Mouse (Mus musculus) thymus, postnatal 14 days (tissue): ENCODE measurements around the gene Lsm4.
A peak's percentile ranks its signal among the peaks of the same experiment; 100 is the strongest.

Experiments
- DNase-seq: peaks from one replicate; pipeline ENCODE4 v3.0.0; 2021

Gene Lsm4

GRCm38 (mm10) chr8:70650351-70650750 lies 22.7 kb upstream of the Lsm4 start:
- no peak for DNase-seq

GRCm38 (mm10) chr8:70653226-70653625 lies 19.8 kb upstream of the Lsm4 start:
- peak; percentile 69 for DNase-seq

GRCm38 (mm10) chr8:70654121-70654520 lies 18.9 kb upstream of the Lsm4 start:
- DNase-seq: no peak

- DNase-seq: no peak
Measured at GRCm38 (mm10) chr8:70655469-70655868, 17.6 kb upstream of the Lsm4 start.

GRCm38 (mm10) chr8:70656193-70656790 lies 16.8 kb upstream of the Lsm4 start:
- no peak for DNase-seq

- no peak for DNase-seq
Measured at GRCm38 (mm10) chr8:70657214-70657613, 15.8 kb upstream of the Lsm4 start.

- DNase-seq: no peak
Measured at GRCm38 (mm10) chr8:70657739-70658138, 15.3 kb upstream of the Lsm4 start.

- no peak for DNase-seq
Measured at GRCm38 (mm10) chr8:70658897-70659603, 14.0 kb upstream of the Lsm4 start.

GRCm38 (mm10) chr8:70659604-70660272 lies 13.3 kb upstream of the Lsm4 start:
- peak; percentile 94 for DNase-seq

GRCm38 (mm10) chr8:70660273-70660725 lies 12.7 kb upstream of the Lsm4 start, which contains the start of gene Pgpep1:
Gene Pgpep1, minus strand, starts transcription at chr8:70660388.
- DNase-seq: peak; percentile 56

GRCm38 (mm10) chr8:70663691-70664090 lies 9.4 kb upstream of the Lsm4 start:
- no peak for DNase-seq

- no peak for DNase-seq
Measured at GRCm38 (mm10) chr8:70664631-70665030, 8.4 kb upstream of the Lsm4 start.

- DNase-seq: no peak
Measured at GRCm38 (mm10) chr8:70665599-70665998, 7.4 kb upstream of the Lsm4 start.

- DNase-seq: peak; percentile 44
Measured at GRCm38 (mm10) chr8:70667071-70667470, 6.0 kb upstream of the Lsm4 start.

- no peak for DNase-seq
Measured at GRCm38 (mm10) chr8:70671615-70672324, 1.3 kb upstream of the Lsm4 start.

GRCm38 (mm10) chr8:70672325-70673078 lies 546 bp upstream of the Lsm4 start:
- DNase-seq: no peak

GRCm38 (mm10) chr8:70674109-70674508 lies 1.1 kb downstream of the Lsm4 start:
- no peak for DNase-seq

- DNase-seq: no peak
Measured at GRCm38 (mm10) chr8:70674716-70675115, 1.7 kb downstream of the Lsm4 start.

GRCm38 (mm10) chr8:70675336-70675735 lies 2.3 kb downstream of the Lsm4 start:
- DNase-seq: peak; percentile 82

GRCm38 (mm10) chr8:70677451-70678080 lies 4.5 kb downstream of the Lsm4 start:
- no peak for DNase-seq

GRCm38 (mm10) chr8:70678679-70679078 lies 5.6 kb downstream of the Lsm4 start:
- DNase-seq: no peak

GRCm38 (mm10) chr8:70679404-70679803 lies 6.4 kb downstream of the Lsm4 start:
- no peak for DNase-seq
